Mouse (Mus musculus) G1E (cell line): ENCODE data around the gene Usp6nl. TPM values are rescaled to one million over a fixed set of nuclear protein-coding genes. Genes with fewer than 3 reads are reported as not detected.

Source experiments
- ATAC-seq: 2 replicates; pipeline ENCODE4 v1.8.0; 2016; ENCODE audit warnings: mild to moderate bottlenecking; ENCODE audit not compliant: insufficient number of reproducible peaks, poor library complexity, low FRiP score, severe bottlenecking; ENCODE audit errors: extremely low read depth
- DNase-seq: peaks from one replicate; pipeline ENCODE4 v3.0.0; 2012; ENCODE audit warnings: low spot score
- H3K27me3 ChIP-seq: 2 replicates; pipeline ENCODE4 v1.6.1; 2012; ENCODE audit warnings: mild to moderate bottlenecking, low read length, inconsistent platforms; ENCODE audit not compliant: insufficient read depth
- H3K36me3 ChIP-seq: replicated peaks from 2 replicates; pipeline ENCODE3; 2012; ENCODE audit warnings: mild to moderate bottlenecking, inconsistent platforms
- H3K4me1 ChIP-seq: 2 replicates; pipeline ENCODE4 v1.6.1; 2012; ENCODE audit warnings: low read depth, low read length, inconsistent platforms, mixed read lengths; ENCODE audit not compliant: insufficient read depth
- H3K4me3 ChIP-seq: 2 replicates; pipeline ENCODE4 v1.5.1; 2012; ENCODE audit warnings: low read depth, mild to moderate bottlenecking, inconsistent platforms, low read length, moderate library complexity, mixed read lengths
- H3K9me3 ChIP-seq: replicated peaks from 2 replicates; pipeline ENCODE4 v1.6.1; 2012; ENCODE audit warnings: inconsistent platforms
- CTCF ChIP-seq: IDR thresholded peaks from 2 replicates; pipeline ENCODE4 v1.5.1; 2012; ENCODE audit warnings: low read depth, low read length, inconsistent platforms, mixed read lengths
- GATA1 ChIP-seq: IDR thresholded peaks from 2 replicates; pipeline ENCODE4 v1.6.1; 2012; ENCODE audit warnings: borderline replicate concordance, low read length, inconsistent platforms, mixed read lengths
- GATA2 ChIP-seq: IDR thresholded peaks from 2 replicates; pipeline ENCODE4 v1.6.1; 2012; ENCODE audit warnings: low read depth, low read length, inconsistent platforms, borderline replicate concordance
- POLR2AphosphoS5 ChIP-seq: IDR thresholded peaks from 2 replicates; pipeline ENCODE4 v1.6.1; 2012; ENCODE audit warnings: low read depth, low read length, inconsistent platforms; ENCODE audit not compliant: insufficient replicate concordance
- TAL1 ChIP-seq: conservative IDR thresholded peaks from 2 replicates; pipeline ENCODE4 v1.6.1; 2012; ENCODE audit warnings: low read depth, low read length, inconsistent platforms, mixed read lengths
- polyA plus RNA-seq: library from polyadenylated mRNA; stranded (reverse); fragments of >175 nt; gene quantifications from 2 replicates; pipeline ENCODE4 v1.2.3, GENCODE M21; 2012
- total RNA-seq, 2 experiments: library from RNA; stranded (forward) in 1 of 2; stranded (reverse) in 1 of 2; fragments of 200-1000 nt in 1 of 2; fragments of >200 nt in 1 of 2; fragmentation: Nextera tagmentation in 1 of 2; gene quantifications; 2 replicates each; pipeline ENCODE4 v1.2.3; 2014 to 2017

The Usp6nl gene
- total and polyA plus RNA-seq, 3 experiments = 17.2 to 45.3 (median 17.5) TPM

DNA sequence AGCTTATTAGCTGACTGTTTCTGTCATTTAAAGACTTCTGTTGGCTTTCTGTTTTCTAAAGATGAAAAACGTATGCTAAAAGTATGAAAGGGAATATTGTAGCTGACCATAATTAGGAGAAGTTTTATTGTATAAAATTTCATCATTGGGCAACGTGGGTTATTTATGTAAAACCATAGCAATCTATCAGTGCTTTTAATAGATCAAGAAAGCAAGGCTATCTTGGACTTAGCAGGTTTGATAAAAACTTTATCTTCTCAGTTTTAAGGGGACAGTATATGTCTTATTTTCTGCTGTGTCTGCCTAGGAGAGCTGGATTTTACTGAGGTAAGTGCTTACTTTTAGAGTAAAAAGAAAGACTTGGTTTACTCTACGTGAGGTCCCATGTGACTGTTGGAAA lies 14.2 kb downstream of the Usp6nl start:
- TF ChIP-seq TAL1 (no peak), CTCF (no peak), POLR2AphosphoS5 (no peak), GATA1 (no peak), GATA2 (no peak)
- Histone ChIP-seq H3K36me3 (peaks cover 42% of the 10 kb centered on the region), H3K4me3 (no peak overlapping the region), H3K4me1 (peaks cover 51% of the 10 kb centered on the region), H3K27me3 (no peaks in the 10 kb centered on the region), H3K9me3 (no peaks in the 10 kb centered on the region)
- ATAC-seq = no peak
- no peak for DNase-seq

DNA sequence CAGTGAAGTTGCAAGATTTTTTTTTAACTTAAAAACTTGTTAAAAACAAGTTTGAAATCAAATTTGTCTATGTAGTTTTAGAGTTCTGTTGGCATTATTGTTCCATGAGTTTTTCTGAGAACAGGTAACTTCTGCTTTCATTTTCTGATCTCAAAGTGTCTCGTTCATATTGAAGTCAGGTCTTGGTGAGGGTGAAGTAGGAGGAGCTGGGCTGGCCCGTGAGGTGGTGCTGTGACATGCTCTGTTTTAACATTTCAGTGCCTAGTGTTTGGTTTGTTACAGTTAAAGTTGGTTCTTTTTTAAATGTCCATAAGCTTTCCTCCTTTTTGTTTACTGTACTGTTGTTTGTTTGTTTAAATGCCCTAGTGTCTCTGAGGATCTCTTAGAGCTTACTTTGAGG lies 15.0 kb downstream of the Usp6nl start:
- ATAC-seq (no peak), DNase-seq (no peak)
- no peaks in the 10 kb centered on the region for H3K27me3 ChIP-seq
- TF ChIP-seq GATA2 (no peak), POLR2AphosphoS5 (no peak), CTCF (no peak), GATA1 (no peak), TAL1 (no peak)
- no peak overlapping the region for H3K4me3 ChIP-seq
- H3K4me1 ChIP-seq = peaks cover 47% of the 10 kb centered on the region
- no peaks in the 10 kb centered on the region for H3K9me3 ChIP-seq
- peaks cover 45% of the 10 kb centered on the region for H3K36me3 ChIP-seq

DNA sequence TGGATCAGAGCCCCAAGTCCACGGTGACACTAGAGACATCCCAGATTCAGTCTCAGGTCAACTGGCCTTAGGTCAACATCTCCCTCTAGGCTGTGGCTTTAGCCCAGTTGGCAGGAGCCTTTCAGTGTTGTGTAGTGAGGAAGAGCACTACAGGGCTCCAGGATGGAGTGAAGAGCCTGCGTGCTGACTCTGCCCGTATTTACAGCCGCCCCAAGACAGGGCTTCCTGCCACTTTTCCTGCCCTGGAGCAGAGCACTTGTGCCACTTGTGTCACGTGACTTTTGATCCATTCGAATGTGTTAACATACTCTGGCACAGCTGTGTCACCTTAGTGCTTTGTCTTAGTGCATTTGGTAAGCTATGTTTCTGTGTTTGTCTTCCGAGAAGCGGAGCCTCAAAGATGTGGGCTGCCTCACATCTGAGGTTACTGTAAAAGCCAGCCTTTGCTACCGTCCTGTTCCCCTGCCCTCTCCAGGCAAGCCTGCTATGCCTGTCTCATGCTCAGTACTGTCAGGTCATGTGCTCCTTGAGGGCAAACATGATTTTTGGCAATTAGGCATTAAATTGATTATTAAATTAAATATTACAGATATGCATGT lies 15.7 kb downstream of the Usp6nl start:
- Histone ChIP-seq H3K36me3 (peaks cover 48% of the 10 kb centered on the region), H3K27me3 (no peaks in the 10 kb centered on the region), H3K4me3 (no peak overlapping the region), H3K9me3 (no peaks in the 10 kb centered on the region), H3K4me1 (peaks cover 42% of the 10 kb centered on the region)
- DNase-seq = no peak
- ATAC-seq = no peak
- TF ChIP-seq GATA2 (no peak), TAL1 (no peak), POLR2AphosphoS5 (no peak), GATA1 (no peak), CTCF (no peak)

DNA sequence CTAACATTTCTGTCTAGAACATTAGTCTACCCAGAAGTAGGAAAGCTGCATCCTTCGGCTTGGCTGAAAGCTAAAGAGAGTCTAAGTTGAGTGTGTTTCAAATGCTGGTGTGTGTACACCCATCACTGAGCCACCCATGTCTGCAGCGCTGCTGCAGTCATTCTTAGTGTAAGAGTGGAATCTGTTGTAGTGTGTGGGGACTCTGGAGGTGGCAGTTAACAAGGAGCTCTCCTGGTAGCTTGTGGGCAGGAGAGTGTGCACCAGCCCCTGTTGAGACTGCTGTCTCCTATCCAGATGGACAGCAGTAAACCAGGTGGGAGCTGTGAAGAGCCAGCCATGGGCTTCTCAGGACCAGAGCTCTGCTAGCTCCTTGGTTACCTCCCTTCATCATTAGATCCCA lies 18.0 kb downstream of the Usp6nl start:
- no peak overlapping the region for H3K4me3 ChIP-seq
- H3K27me3 ChIP-seq = no peaks in the 10 kb centered on the region
- no peaks in the 10 kb centered on the region for H3K9me3 ChIP-seq
- peaks cover 49% of the 10 kb centered on the region for H3K36me3 ChIP-seq
- TF ChIP-seq GATA2 (no peak), GATA1 (no peak), POLR2AphosphoS5 (no peak), CTCF (no peak), TAL1 (no peak)
- DNase-seq (no peak), ATAC-seq (no peak)
- peaks cover 25% of the 10 kb centered on the region for H3K4me1 ChIP-seq

DNA sequence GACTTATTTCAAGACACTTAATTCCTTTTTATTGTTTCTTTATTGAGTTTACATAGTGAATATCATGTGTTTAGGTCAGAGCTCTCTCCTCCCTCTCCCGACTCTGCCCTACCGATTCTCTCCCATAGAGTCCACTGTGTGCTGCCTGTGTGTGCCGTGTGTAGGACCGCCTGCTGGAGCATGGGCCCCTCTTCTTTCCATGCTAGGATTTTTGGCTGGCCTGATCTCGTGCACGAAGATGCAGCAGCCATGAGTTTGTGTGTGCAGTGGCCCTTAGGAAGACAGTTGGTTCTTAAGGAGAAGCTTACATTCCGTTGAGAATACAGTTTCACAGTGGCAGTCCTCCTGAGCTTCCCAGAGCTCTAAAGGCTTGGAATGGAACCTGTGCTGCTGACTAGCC lies 19.0 kb downstream of the Usp6nl start:
- Histone ChIP-seq H3K36me3 (peaks cover 57% of the 10 kb centered on the region), H3K4me1 (peaks cover 22% of the 10 kb centered on the region), H3K9me3 (no peaks in the 10 kb centered on the region), H3K4me3 (no peak overlapping the region), H3K27me3 (no peaks in the 10 kb centered on the region)
- ATAC-seq (no peak), DNase-seq (no peak)
- TF ChIP-seq CTCF (no peak), TAL1 (no peak), POLR2AphosphoS5 (no peak), GATA1 (no peak), GATA2 (no peak)

DNA sequence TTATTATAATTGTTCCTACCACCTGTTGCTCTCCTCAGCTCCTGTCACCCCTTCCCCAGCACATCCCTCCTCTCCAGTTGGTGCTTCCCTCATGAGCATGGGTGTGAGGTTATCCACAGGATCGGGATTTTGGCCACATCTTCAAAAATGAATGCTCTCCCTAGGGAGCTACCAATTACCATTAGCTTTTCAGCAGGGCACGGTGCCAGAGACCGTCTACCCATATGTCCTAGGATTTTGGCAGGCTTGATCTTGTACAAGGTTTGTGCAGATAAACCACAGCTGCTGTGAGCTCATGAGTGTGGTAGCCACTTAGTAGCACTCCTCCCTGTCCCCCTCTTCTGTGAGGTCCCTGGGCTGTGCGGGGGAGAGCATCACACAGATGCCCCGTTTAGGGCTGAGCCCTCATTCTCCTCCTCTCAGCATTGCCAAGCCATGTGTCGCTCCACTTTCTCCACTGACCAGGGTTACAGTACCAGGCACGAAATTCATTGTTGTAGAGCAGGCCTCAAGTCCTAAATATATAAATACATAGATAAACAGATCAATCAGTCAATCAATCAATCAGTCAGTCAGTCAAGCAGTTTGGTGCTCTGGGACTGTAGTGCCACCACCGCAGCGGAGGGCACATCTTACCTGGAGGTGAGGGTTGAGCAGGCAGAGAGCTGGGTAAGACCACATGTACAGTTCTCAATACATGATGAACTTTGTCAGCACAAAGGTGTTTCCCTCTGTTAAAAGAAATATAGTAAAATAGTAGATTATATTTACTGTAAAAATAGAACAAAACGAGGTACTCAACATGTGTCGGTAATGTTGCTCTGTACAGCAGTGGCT lies 27.0 kb downstream of the Usp6nl start:
- no peak for DNase-seq
- H3K9me3 ChIP-seq = no peaks in the 10 kb centered on the region
- ATAC-seq = no peak
- H3K4me3 ChIP-seq = no peak overlapping the region
- peaks cover 51% of the 10 kb centered on the region for H3K4me1 ChIP-seq
- peaks cover 33% of the 10 kb centered on the region for H3K36me3 ChIP-seq
- no peaks in the 10 kb centered on the region for H3K27me3 ChIP-seq
- TF ChIP-seq TAL1 (no peak), GATA1 (no peak), POLR2AphosphoS5 (no peak), GATA2 (no peak), CTCF (no peak)
